Mouse (Mus musculus): ENCODE results near the gene Tbc1d2b. TPM values are rescaled to one million over a fixed set of nuclear protein-coding genes. Genes with fewer than 3 reads are reported as not detected.

The Tbc1d2b gene
- polyA plus RNA-seq, 1 experiment from 2014 or later, result 30.7 TPM

DNA sequence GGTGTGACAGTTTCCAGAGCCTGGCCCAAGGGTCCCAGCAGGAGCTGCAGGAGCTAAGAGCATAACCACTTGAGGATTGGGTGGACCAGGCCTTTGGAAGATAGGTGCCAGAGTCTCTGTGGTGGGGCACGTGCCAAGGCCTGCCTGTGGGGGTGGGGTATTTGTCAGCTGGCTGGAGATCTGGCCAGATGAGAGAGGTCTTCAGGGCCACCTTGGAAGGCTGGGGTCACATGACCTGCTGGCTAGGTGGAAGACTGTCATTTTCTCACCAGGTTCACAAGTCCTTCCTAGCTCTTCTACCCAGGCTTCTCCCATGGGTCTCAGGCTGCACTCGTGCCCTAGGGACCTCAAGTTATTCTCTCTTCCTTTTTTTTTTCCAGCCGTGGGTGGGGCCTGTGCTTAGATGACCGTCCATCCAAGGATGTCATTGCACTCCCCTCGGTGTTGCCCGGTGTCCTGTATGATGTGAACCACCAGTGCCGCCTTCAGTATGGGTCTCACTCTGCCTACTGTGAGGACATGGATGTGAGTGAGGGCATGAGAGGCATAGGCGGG is 85.2 kb downstream of the Tbc1d2b start:
- H3K4me2 ChIP-seq, result no peak overlapping the region
- no peak overlapping the region for H3K27ac ChIP-seq (ENCODE audit: low read depth)
- no peak overlapping the region for H3K9ac ChIP-seq
- 83% methylated on average over 8 of the region's 8 CpGs for WGBS
- DNase-seq (no peak), ATAC-seq (ENCODE audit: insufficient read depth) (no peak)
- peaks cover 34% of the 10 kb centered on the region for H3K36me3 ChIP-seq (ENCODE audit: insufficient read depth)
- H3K4me1 ChIP-seq (ENCODE audit: insufficient read depth), result peaks cover 21% of the 10 kb centered on the region
- TF ChIP-seq CTCF (IDR thresholded peaks at IDR 0.05; ENCODE audit: low read depth), result no peak
- H3K9me3 ChIP-seq (ENCODE audit: low read depth, low read length), result no peaks in the 10 kb centered on the region
- no peaks in the 10 kb centered on the region for H3K27me3 ChIP-seq (ENCODE audit: insufficient read depth, low read length)
- H3K4me3 ChIP-seq (ENCODE audit: low read depth, low read length), result no peak overlapping the region

DNA sequence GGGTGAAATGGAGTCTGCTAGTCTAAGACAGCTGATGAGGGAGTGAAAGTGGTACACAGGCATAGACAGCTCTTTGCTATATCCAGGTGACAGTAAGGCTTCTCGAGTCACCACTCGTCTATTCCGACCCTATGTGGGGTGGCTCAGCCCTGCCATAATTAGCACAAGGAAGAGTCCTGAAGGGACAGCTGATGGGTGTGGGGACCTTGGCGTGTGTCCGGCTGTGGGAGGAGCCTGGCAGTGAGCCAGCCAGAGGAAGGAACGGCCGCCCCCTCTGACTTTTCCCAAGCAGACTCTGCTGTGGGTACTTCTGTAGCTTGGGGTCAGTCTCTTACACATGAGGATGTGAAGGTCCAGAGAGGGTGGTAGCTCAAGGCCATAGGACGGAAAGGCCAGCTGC is 86.5 kb downstream of the Tbc1d2b start:
- no peak overlapping the region for H3K27ac ChIP-seq (ENCODE audit: low read depth)

DNA sequence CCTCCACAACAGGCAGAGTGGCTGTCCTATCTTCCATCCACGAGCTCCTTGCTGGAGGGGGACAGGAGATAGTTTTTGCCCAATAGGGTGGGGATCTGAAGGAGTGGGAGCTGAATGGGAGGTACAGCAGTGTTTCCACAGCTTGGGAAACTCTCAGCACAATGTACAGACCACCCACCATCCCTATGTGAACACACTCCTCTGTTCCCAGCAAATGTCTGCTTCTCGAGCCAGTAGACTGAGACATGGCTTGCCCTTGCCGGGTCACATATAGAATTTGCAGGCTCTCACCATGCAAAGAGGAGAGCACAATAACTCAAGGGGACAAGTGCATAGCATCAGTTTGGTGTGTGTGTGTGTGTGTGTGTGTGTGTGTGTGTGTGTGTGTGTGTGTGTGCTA is 87.1 kb downstream of the Tbc1d2b start:
- Histone ChIP-seq H3K4me3 (ENCODE audit: low read depth, low read length) (no peak overlapping the region), H3K4me1 (ENCODE audit: insufficient read depth) (peaks cover 21% of the 10 kb centered on the region), H3K4me2 (peak overlapping the region; percentile 29; the same call in 1 of the 2 replicates), H3K27me3 (ENCODE audit: insufficient read depth, low read length) (no peaks in the 10 kb centered on the region), H3K9ac (no peak overlapping the region), H3K36me3 (ENCODE audit: insufficient read depth) (peaks cover 49% of the 10 kb centered on the region), H3K9me3 (ENCODE audit: low read depth, low read length) (no peaks in the 10 kb centered on the region), H3K27ac (ENCODE audit: low read depth) (peak overlapping the region; percentile 86)
- TF ChIP-seq CTCF (IDR thresholded peaks at IDR 0.05; ENCODE audit: low read depth), result no peak
- ATAC-seq (ENCODE audit: insufficient read depth) (peak; percentile 55), DNase-seq (peak; percentile 66)
- 34% methylated on average over 3 of the region's 3 CpGs for WGBS

More for the DNA sequence above, 86.5 kb downstream of the Tbc1d2b start:
- Histone ChIP-seq H3K9me3 (ENCODE audit: low read depth, low read length) (no peaks in the 10 kb centered on the region), H3K9ac (no peak overlapping the region), H3K27me3 (ENCODE audit: insufficient read depth, low read length) (no peaks in the 10 kb centered on the region), H3K4me1 (ENCODE audit: insufficient read depth) (peaks cover 21% of the 10 kb centered on the region), H3K4me2 (0 out of 2 replicates have a peak overlapping the region, but pooled peaks have one; percentile 12), H3K4me3 (ENCODE audit: low read depth, low read length) (no peak overlapping the region), H3K36me3 (ENCODE audit: insufficient read depth) (peaks cover 47% of the 10 kb centered on the region)
- ATAC-seq (ENCODE audit: insufficient read depth), result peak; percentile 47
- peak; percentile 88 for DNase-seq
- 30% methylated on average over 8 of the region's 8 CpGs for WGBS
- TF ChIP-seq CTCF (IDR thresholded peaks at IDR 0.05; ENCODE audit: low read depth), result no peak

DNA sequence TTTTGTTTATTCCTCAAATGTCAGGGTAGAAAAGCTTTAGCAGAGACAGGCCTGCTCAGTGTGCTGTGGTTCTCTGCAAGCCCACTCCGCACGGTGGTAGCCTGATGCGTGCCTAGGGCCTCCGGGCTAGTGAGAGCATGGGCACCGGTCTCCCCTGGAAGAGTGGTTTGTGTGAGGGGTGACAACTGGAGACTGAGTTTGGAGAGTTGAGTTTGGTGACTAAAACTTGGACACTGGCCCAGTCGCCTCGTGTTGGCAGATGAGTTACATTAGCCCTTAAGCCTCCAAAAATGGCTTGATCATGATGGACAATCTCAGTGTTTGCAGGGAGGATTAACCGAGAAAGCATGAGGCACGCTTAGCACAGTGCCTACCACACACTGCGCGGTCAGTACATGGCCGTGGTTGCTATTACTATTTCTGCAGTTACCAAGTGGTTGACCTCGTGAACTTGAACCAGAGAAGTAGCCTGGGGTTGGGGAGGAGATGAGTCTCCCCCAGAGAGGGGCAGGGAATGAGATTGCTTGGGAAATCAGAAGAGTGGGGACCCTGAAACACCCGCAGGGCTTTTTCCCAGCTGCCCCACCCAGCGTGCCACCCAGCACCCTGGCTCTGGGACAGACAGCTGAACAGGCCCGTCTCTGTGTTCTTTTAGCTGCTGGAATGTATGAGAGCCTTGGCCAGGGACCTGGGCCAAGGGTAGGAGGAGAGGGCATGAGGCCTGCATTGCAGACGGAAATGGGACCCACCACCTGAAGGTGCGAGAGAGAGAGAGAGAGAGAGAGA is 87.8 kb downstream of the Tbc1d2b start:
- H3K4me2 ChIP-seq, result peak overlapping the region; percentile 29; the same call in 1 of the 2 replicates
- no peak overlapping the region for H3K4me3 ChIP-seq (ENCODE audit: low read depth, low read length)
- H3K27me3 ChIP-seq (ENCODE audit: insufficient read depth, low read length), result no peaks in the 10 kb centered on the region
- H3K4me1 ChIP-seq (ENCODE audit: insufficient read depth), result peaks cover 21% of the 10 kb centered on the region
- DNase-seq, result peak; percentile 95
- H3K9me3 ChIP-seq (ENCODE audit: low read depth, low read length), result no peaks in the 10 kb centered on the region
- WGBS, result 41% methylated on average over 18 of the region's 18 CpGs
- ATAC-seq (ENCODE audit: insufficient read depth), result peak; percentile 83
- H3K9ac ChIP-seq, result no peak overlapping the region
- peaks cover 51% of the 10 kb centered on the region for H3K36me3 ChIP-seq (ENCODE audit: insufficient read depth)
- TF ChIP-seq CTCF (IDR thresholded peaks at IDR 0.05; ENCODE audit: low read depth), result no peak
- H3K27ac ChIP-seq (ENCODE audit: low read depth), result peak overlapping the region; percentile 86

DNA sequence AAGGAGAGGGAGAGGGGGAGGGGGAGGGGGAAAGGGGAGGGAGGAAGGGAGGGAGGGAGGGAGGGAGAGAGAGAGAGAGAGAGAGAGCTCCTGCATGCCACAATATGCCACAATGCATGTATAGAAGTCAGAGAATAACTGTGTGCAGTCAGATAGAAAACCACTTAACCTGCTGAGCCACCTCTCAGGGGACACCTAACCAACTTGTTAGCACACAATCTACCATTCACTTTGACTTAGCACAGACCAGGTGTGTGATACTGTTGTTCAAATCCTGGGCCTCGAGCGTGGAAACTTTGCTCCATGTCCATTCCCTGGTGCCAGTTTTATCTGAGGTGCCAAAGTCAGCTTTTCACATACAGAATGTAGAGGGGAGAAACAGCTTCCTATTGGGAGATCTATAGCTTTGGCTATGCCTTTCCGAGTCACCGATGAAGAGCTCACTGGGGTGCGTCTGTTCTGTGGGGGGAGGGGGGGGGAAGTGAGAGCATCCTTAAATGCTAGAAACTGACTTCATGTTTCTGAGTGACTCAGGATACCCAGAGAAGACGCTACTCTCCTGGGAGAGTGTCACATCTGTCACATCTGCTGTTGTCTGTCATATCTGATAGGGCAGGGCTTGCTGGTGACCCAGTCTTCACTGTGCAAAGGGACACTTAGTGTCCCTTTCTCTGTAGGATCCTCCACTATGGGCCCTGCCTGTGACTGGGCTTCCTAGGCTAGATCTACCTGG is 88.8 kb downstream of the Tbc1d2b start:
- Histone ChIP-seq H3K4me3 (ENCODE audit: low read depth, low read length) (no peak overlapping the region), H3K36me3 (ENCODE audit: insufficient read depth) (peaks cover 53% of the 10 kb centered on the region), H3K27me3 (ENCODE audit: insufficient read depth, low read length) (no peaks in the 10 kb centered on the region), H3K9ac (no peak overlapping the region), H3K4me2 (no peak overlapping the region; the same call in 1 of the 2 replicates), H3K9me3 (ENCODE audit: low read depth, low read length) (no peaks in the 10 kb centered on the region), H3K27ac (ENCODE audit: low read depth) (peak overlapping the region; percentile 70; the same call in 1 of the 2 replicates), H3K4me1 (ENCODE audit: insufficient read depth) (peaks cover 21% of the 10 kb centered on the region)
- WGBS, result 55% methylated on average over 6 of the region's 6 CpGs
- TF ChIP-seq CTCF (IDR thresholded peaks at IDR 0.05; ENCODE audit: low read depth), result no peak
- DNase-seq, result no peak
- ATAC-seq (ENCODE audit: insufficient read depth), result peak; percentile 13; the same call in 1 of the 2 replicates

DNA sequence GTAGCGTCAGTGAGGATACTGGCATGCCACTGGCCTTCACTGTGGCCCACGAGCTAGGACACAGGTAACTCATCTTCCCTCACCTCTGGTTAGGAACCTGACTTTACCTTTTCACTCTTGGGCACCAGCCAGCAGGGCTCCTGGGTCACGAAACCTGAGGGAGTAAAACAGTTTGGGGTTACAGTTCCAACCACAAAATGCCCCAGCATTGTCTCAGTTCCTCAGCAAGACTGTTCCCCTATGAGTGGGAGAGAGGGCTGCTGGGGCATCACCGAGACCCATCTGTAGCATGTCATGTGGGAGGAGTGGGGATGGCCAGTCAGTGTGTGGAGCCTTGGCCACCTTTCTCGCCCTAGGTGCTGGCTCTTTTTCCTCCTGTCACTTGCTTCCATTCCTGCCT is 91.2 kb downstream of the Tbc1d2b start:
- Histone ChIP-seq H3K9ac (no peak overlapping the region), H3K4me1 (ENCODE audit: insufficient read depth) (peaks cover 13% of the 10 kb centered on the region; the same call in 1 of the 2 replicates), H3K27ac (ENCODE audit: low read depth) (no peak overlapping the region), H3K27me3 (ENCODE audit: insufficient read depth, low read length) (no peaks in the 10 kb centered on the region), H3K4me2 (no peak overlapping the region), H3K36me3 (ENCODE audit: insufficient read depth) (peaks cover 45% of the 10 kb centered on the region), H3K4me3 (ENCODE audit: low read depth, low read length) (no peak overlapping the region), H3K9me3 (ENCODE audit: low read depth, low read length) (no peaks in the 10 kb centered on the region)
- 82% methylated on average over 5 of the region's 5 CpGs for WGBS
- TF ChIP-seq CTCF (IDR thresholded peaks at IDR 0.05; ENCODE audit: low read depth), result no peak
- DNase-seq (no peak), ATAC-seq (ENCODE audit: insufficient read depth) (no peak)

DNA sequence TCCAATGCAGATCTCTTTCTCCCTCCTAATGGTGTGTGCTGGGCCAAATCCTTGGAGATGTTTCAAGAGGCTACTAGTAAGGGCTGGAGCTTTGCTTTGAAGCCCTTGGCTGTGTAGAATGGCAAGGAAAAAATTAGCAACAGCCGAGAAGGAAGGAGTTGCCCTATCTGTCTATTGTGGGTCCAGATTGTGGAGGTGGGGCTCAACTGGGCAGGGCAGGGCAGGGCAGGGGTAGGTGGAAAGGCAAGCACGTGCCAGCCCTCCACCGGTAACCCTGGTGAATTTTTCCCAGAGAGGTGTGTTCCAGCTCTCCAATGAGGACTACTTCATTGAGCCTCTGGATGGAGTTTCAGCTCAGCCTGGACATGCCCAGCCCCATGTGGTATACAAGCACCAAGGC is 97.3 kb downstream of the Tbc1d2b start:
- Histone ChIP-seq H3K36me3 (ENCODE audit: insufficient read depth) (peaks cover 36% of the 10 kb centered on the region; the same call in 1 of the 2 replicates), H3K4me3 (ENCODE audit: low read depth, low read length) (no peak overlapping the region), H3K4me2 (no peak overlapping the region), H3K4me1 (ENCODE audit: insufficient read depth) (no peaks in the 10 kb centered on the region), H3K27me3 (ENCODE audit: insufficient read depth, low read length) (no peaks in the 10 kb centered on the region), H3K9ac (no peak overlapping the region), H3K27ac (ENCODE audit: low read depth) (no peak overlapping the region), H3K9me3 (ENCODE audit: low read depth, low read length) (no peaks in the 10 kb centered on the region)
- no peak for ATAC-seq (ENCODE audit: insufficient read depth)
- no peak for DNase-seq
- no peak for TF ChIP-seq CTCF (IDR thresholded peaks at IDR 0.05; ENCODE audit: low read depth)
- WGBS, result 83% methylated on average over 3 of the region's 3 CpGs
